Mouse (Mus musculus) heart, embryonic 16.5 days (tissue): ENCODE data around the gene Odf2. TPM values are rescaled to one million over a fixed set of nuclear protein-coding genes. Genes with fewer than 3 reads are reported as not detected.
"Not testable (repeated sequence)": the region's sequence is repeated elsewhere in the genome, so short reads cannot be mapped to it uniquely, and the experiment has no call there.

Experiments
- ATAC-seq: fragments of 200-750 bp; cut with Nextera tagmentation; replicated peaks from 2 replicates; pipeline ENCODE4 v1.8.0; 2017; ENCODE audit warnings: moderate number of reproducible peaks; ENCODE audit not compliant: insufficient read depth, low FRiP score; ENCODE audit errors: extremely low read depth
- H3K27ac ChIP-seq: fragments of 300-500 bp; sonication (generic); 2 replicates; pipeline ENCODE4 v1.5.1; 2014; ENCODE audit warnings: mild to moderate bottlenecking, low read length, control low read depth, moderate library complexity
- H3K27me3 ChIP-seq: fragments of 300-500 bp; sonication (generic); 2 replicates; pipeline ENCODE4 v1.6.1; 2014; ENCODE audit warnings: low read length, mixed read lengths; ENCODE audit not compliant: control insufficient read depth, insufficient read depth
- H3K36me3 ChIP-seq: fragments of 300-500 bp; sonication (generic); 2 replicates; pipeline ENCODE4 v1.6.1; 2014; ENCODE audit not compliant: control insufficient read depth, insufficient read depth
- H3K4me1 ChIP-seq: fragments of 300-500 bp; sonication (generic); 2 replicates; pipeline ENCODE4 v1.6.1; 2014; ENCODE audit warnings: low read length, mixed read lengths; ENCODE audit not compliant: control insufficient read depth, insufficient read depth
- H3K4me2 ChIP-seq: fragments of 300-500 bp; sonication (generic); 2 replicates; pipeline ENCODE4 v1.6.1; 2014; ENCODE audit warnings: low read depth, mild to moderate bottlenecking, control low read depth, low read length
- H3K4me3 ChIP-seq: fragments of 300-500 bp; sonication (generic); 2 replicates; pipeline ENCODE4 v1.5.1; 2014; ENCODE audit warnings: mild to moderate bottlenecking, control low read depth, low read length
- H3K9ac ChIP-seq: fragments of 300-500 bp; sonication (generic); 2 replicates; pipeline ENCODE4 v1.6.1; 2014; ENCODE audit warnings: low read length, control low read depth
- H3K9me3 ChIP-seq: fragments of 300-500 bp; sonication (generic); replicated peaks from 2 replicates; pipeline ENCODE4 v1.6.1; 2016; ENCODE audit warnings: low read length; ENCODE audit not compliant: control insufficient read depth
- WGBS: fragments of 180-500 bp; shearing (Covaris S2); extraction: QIAGEN DNeasy Blood & Tissue Kit; methylation state at CpG from one replicate; pipeline ENCODE4 v1.1.7; 2014; 5-methylcytosine and 5-hydroxymethylcytosine counted together
- polyA plus RNA-seq: library from polyadenylated mRNA; unstranded; fragments of >200 nt; fragmentation: Nextera tagmentation; extraction: Ambion mirVana; gene quantifications from 2 replicates; pipeline ENCODE4 v1.2.1, GENCODE M21; 2015

Gene Odf2
- polyA plus RNA-seq, 1 experiment from 2014 or later = 48.1 TPM

- H3K4me1 ChIP-seq = no peaks in the 10 kb centered on the region
- H3K36me3 ChIP-seq = peaks cover 5% of the 10 kb centered on the region
- no peak overlapping the region for H3K27ac ChIP-seq
- H3K4me2 ChIP-seq = no peak overlapping the region
- no peak for ATAC-seq
- peaks cover 4% of the 10 kb centered on the region; the same call in 1 of the 2 replicates for H3K9me3 ChIP-seq
- no peaks in the 10 kb centered on the region for H3K27me3 ChIP-seq
- 55% methylated on average over 17 of the region's 17 CpGs for WGBS
- no peak overlapping the region for H3K4me3 ChIP-seq
- H3K9ac ChIP-seq = no peak overlapping the region
Measured at GRCm38 (mm10) chr2:29879964-29880830, 8.8 kb upstream of the Odf2 start.

- not testable (repeated sequence) for H3K9ac ChIP-seq, H3K36me3 ChIP-seq, ATAC-seq, H3K4me3 ChIP-seq, H3K27me3 ChIP-seq, H3K4me2 ChIP-seq, H3K9me3 ChIP-seq, H3K27ac ChIP-seq
- WGBS = 69% methylated on average over 9 of the region's 9 CpGs
- peaks cover 11% of the 10 kb centered on the region for H3K4me1 ChIP-seq
Measured at GRCm38 (mm10) chr2:29886659-29887292, 2.2 kb upstream of the Odf2 start.

- ATAC-seq = peak; percentile 89
- Histone ChIP-seq H3K4me1 (peaks cover 11% of the 10 kb centered on the region), H3K36me3 (peaks cover 25% of the 10 kb centered on the region), H3K9ac (peak overlapping the region; percentile 95), H3K4me3 (peak overlapping the region; percentile 100), H3K27ac (peak overlapping the region; percentile 89), H3K4me2 (peak overlapping the region; percentile 99), H3K9me3 (no peaks in the 10 kb centered on the region), H3K27me3 (no peaks in the 10 kb centered on the region)
- WGBS = under 1% methylated on average over 54 of the region's 61 CpGs
Measured at GRCm38 (mm10) chr2:29889991-29890833, 1.2 kb downstream of the Odf2 start.

GRCm38 (mm10) chr2:29891773-29892172 is 2.8 kb downstream of the Odf2 start:
- no peak overlapping the region for H3K27ac ChIP-seq
- WGBS = 90% methylated on average over 6 of the region's 6 CpGs
- H3K27me3 ChIP-seq = no peaks in the 10 kb centered on the region
- peaks cover 11% of the 10 kb centered on the region for H3K4me1 ChIP-seq
- no peak overlapping the region for H3K9ac ChIP-seq
- no peak overlapping the region for H3K4me2 ChIP-seq
- H3K9me3 ChIP-seq = no peaks in the 10 kb centered on the region
- peaks cover 33% of the 10 kb centered on the region for H3K36me3 ChIP-seq
- no peak overlapping the region for H3K4me3 ChIP-seq
- ATAC-seq = no peak

GRCm38 (mm10) chr2:29896071-29896470 is 7.0 kb downstream of the Odf2 start:
- no peaks in the 10 kb centered on the region for H3K27me3 ChIP-seq
- no peaks in the 10 kb centered on the region; the same call in 1 of the 2 replicates for H3K4me1 ChIP-seq
- no peak overlapping the region for H3K4me2 ChIP-seq
- no peak overlapping the region for H3K4me3 ChIP-seq
- ATAC-seq = no peak
- peaks cover 71% of the 10 kb centered on the region for H3K36me3 ChIP-seq
- no peak overlapping the region for H3K9ac ChIP-seq
- H3K9me3 ChIP-seq = no peaks in the 10 kb centered on the region
- WGBS = 94% methylated on average over 1 of the region's 1 CpGs
- H3K27ac ChIP-seq = no peak overlapping the region

GRCm38 (mm10) chr2:29897366-29897765 is 8.3 kb downstream of the Odf2 start:
- WGBS = 82% methylated on average over 2 of the region's 2 CpGs
- H3K4me1 ChIP-seq = no peaks in the 10 kb centered on the region
- no peak overlapping the region for H3K4me3 ChIP-seq
- no peaks in the 10 kb centered on the region for H3K27me3 ChIP-seq
- no peak overlapping the region for H3K4me2 ChIP-seq
- no peak for ATAC-seq
- no peak overlapping the region for H3K9ac ChIP-seq
- H3K36me3 ChIP-seq = peaks cover 81% of the 10 kb centered on the region
- H3K27ac ChIP-seq = no peak overlapping the region
- H3K9me3 ChIP-seq = no peaks in the 10 kb centered on the region

GRCm38 (mm10) chr2:29898081-29898480 is 9.1 kb downstream of the Odf2 start:
- Histone ChIP-seq H3K4me2 (no peak overlapping the region), H3K9ac (no peak overlapping the region), H3K4me3 (no peak overlapping the region), H3K27ac (no peak overlapping the region), H3K27me3 (no peaks in the 10 kb centered on the region), H3K36me3 (peaks cover 83% of the 10 kb centered on the region), H3K9me3 (no peaks in the 10 kb centered on the region), H3K4me1 (no peaks in the 10 kb centered on the region)
- no peak for ATAC-seq
- WGBS = 84% methylated on average over 1 of the region's 1 CpGs

GRCm38 (mm10) chr2:29902194-29902593 is 13.2 kb downstream of the Odf2 start:
- WGBS = 89% methylated on average over 10 of the region's 10 CpGs
- Histone ChIP-seq H3K27me3 (no peaks in the 10 kb centered on the region), H3K4me1 (no peaks in the 10 kb centered on the region), H3K36me3 (peaks cover 88% of the 10 kb centered on the region), H3K9ac (no peak overlapping the region), H3K4me2 (no peak overlapping the region), H3K9me3 (no peaks in the 10 kb centered on the region), H3K27ac (no peak overlapping the region), H3K4me3 (no peak overlapping the region)
- ATAC-seq = no peak
